Mouse (Mus musculus) liver (tissue): ENCODE data around the gene Sh3bp1.
"Not testable (repeated sequence)": the region's sequence is repeated elsewhere in the genome, so short reads cannot be mapped to it uniquely, and the experiment has no call there.

ENCODE experiments used
- DNase-seq: peaks from one replicate; pipeline ENCODE4 v3.0.0-alpha.2; 2020; ENCODE audit warnings: mixed read lengths

Gene Sh3bp1

GRCm38 (mm10) chr15:78878792-78879516 is 20.6 kb upstream of the Sh3bp1 start:
- DNase-seq = not testable (repeated sequence)

GRCm38 (mm10) chr15:78880432-78880831 is 19.1 kb upstream of the Sh3bp1 start:
- DNase-seq = no peak

- DNase-seq = no peak
Measured at GRCm38 (mm10) chr15:78881828-78882227, 17.7 kb upstream of the Sh3bp1 start.

- DNase-seq = peak; percentile 83
Measured at GRCm38 (mm10) chr15:78889401-78889853, 10.1 kb upstream of the Sh3bp1 start.

GRCm38 (mm10) chr15:78892440-78892839 is 7.1 kb upstream of the Sh3bp1 start:
- no peak for DNase-seq

- no peak for DNase-seq
Measured at GRCm38 (mm10) chr15:78894726-78895125, 4.8 kb upstream of the Sh3bp1 start.

GRCm38 (mm10) chr15:78895741-78896140 is 3.8 kb upstream of the Sh3bp1 start:
- no peak for DNase-seq

- peak; percentile 78 for DNase-seq
Measured at GRCm38 (mm10) chr15:78896149-78896548, 3.4 kb upstream of the Sh3bp1 start.

GRCm38 (mm10) chr15:78897488-78897887 is 2.1 kb upstream of the Sh3bp1 start:
- DNase-seq = peak; percentile 85

GRCm38 (mm10) chr15:78898507-78899001 is 1.0 kb upstream of the Sh3bp1 start:
- no peak for DNase-seq

- DNase-seq = no peak
Measured at GRCm38 (mm10) chr15:78899409-78899739, 194 bp upstream of the Sh3bp1 start, which contains the start of gene Gm49510. Gene Gm49510, plus strand, starts transcription at chr15:78899667.

GRCm38 (mm10) chr15:78900585-78901421 is 1.2 kb downstream of the Sh3bp1 start:
- DNase-seq = no peak

GRCm38 (mm10) chr15:78901422-78901789 is 1.8 kb downstream of the Sh3bp1 start:
- no peak for DNase-seq

GRCm38 (mm10) chr15:78903243-78903642 is 3.7 kb downstream of the Sh3bp1 start:
- DNase-seq = peak; percentile 84

- no peak for DNase-seq
Measured at GRCm38 (mm10) chr15:78908399-78908798, 8.8 kb downstream of the Sh3bp1 start.

- no peak for DNase-seq
Measured at GRCm38 (mm10) chr15:78908982-78909381, 9.4 kb downstream of the Sh3bp1 start.

- no peak for DNase-seq
Measured at GRCm38 (mm10) chr15:78912040-78912439, 12.5 kb downstream of the Sh3bp1 start.

GRCm38 (mm10) chr15:78913632-78914090 is 14.1 kb downstream of the Sh3bp1 start, which contains the start of gene Pdxp:
Gene Pdxp, plus strand, starts transcription at chr15:78913919.
- peak; percentile 97 for DNase-seq

- no peak for DNase-seq
Measured at GRCm38 (mm10) chr15:78914091-78914822, 14.7 kb downstream of the Sh3bp1 start.

- DNase-seq = no peak
Measured at GRCm38 (mm10) chr15:78914823-78915659, 15.5 kb downstream of the Sh3bp1 start.

- peak; percentile 74 for DNase-seq
Measured at GRCm38 (mm10) chr15:78915660-78916017, 16.1 kb downstream of the Sh3bp1 start.
